Mouse (Mus musculus): ENCODE measurements at regions not wholly inside any gene's neighbourhood (a gene's known extent, or its start where the extent isn't known, plus 50 kb on each side); places are given as distances from the start of the nearest gene placed in this dataset.
A peak's percentile ranks its signal among the peaks of the same experiment; 100 is the strongest.

- Histone ChIP-seq H3K4me2 (replicated peaks; ENCODE audit: low read depth) (no peak overlapping the region), H3K27ac (replicated peaks) (no peak overlapping the region), H3K4me1 (replicated peaks; ENCODE audit: control insufficient read depth, insufficient read depth) (no peaks in the 10 kb centered on the region), H3K36me3 (ENCODE audit: control insufficient read depth, insufficient read depth, low read length) (no peaks in the 10 kb centered on the region), H3K9ac (ENCODE audit: low read length) (no peak overlapping the region), H3K4me3 (ENCODE audit: low read depth, low read length) (no peak overlapping the region), H3K9me3 (ENCODE audit: control insufficient read depth, low read length) (no peaks in the 10 kb centered on the region), H3K27me3 (ENCODE audit: control insufficient read depth, insufficient read depth, low read length) (no peaks in the 10 kb centered on the region)
- 45% methylated on average over 4 of the region's 4 CpGs for WGBS
- TF ChIP-seq CTCF (IDR thresholded peaks at IDR 0.05; ENCODE audit: low read depth) (no peak), EP300 (optimal IDR thresholded peaks at IDR 0.05) (no peak)
- ATAC-seq (ENCODE audit: low FRiP score, low TSS enrichment), result no peak
- DNase-seq (ENCODE audit: low spot score), result no peak
Measured at GRCm38 (mm10) chr11:39596479-39596878, 1098.5 kb downstream of the Mat2b start.

GRCm38 (mm10) chr11:39588641-39589385 lies 1106.2 kb downstream of the Mat2b start:
- TF ChIP-seq EP300 (optimal IDR thresholded peaks at IDR 0.05) (no peak), CTCF (IDR thresholded peaks at IDR 0.05; ENCODE audit: low read depth) (peak; percentile 88)

GRCm38 (mm10) chr11:39558287-39558686 lies 1136.7 kb downstream of the Mat2b start:
- 21% methylated on average over 3 of the region's 3 CpGs for WGBS
- DNase-seq (ENCODE audit: low spot score), result no peak
- TF ChIP-seq EP300 (optimal IDR thresholded peaks at IDR 0.05) (no peak), CTCF (IDR thresholded peaks at IDR 0.05; ENCODE audit: low read depth) (no peak)

More at GRCm38 (mm10) chr11:39588641-39589385, 1106.2 kb downstream of the Mat2b start:
- no peaks in the 10 kb centered on the region for H3K27me3 ChIP-seq (ENCODE audit: control insufficient read depth, insufficient read depth, low read length)
- ATAC-seq (ENCODE audit: low FRiP score, low TSS enrichment) (no peak), DNase-seq (ENCODE audit: low spot score) (peak; percentile 55)
- no peaks in the 10 kb centered on the region for H3K4me1 ChIP-seq (replicated peaks; ENCODE audit: control insufficient read depth, insufficient read depth)
- no peak overlapping the region for H3K27ac ChIP-seq (replicated peaks)
- peak overlapping the region; percentile 36 for H3K4me2 ChIP-seq (replicated peaks; ENCODE audit: low read depth)
- 15% methylated on average over 15 of the region's 15 CpGs for WGBS
- no peaks in the 10 kb centered on the region for H3K36me3 ChIP-seq (ENCODE audit: control insufficient read depth, insufficient read depth, low read length)
- H3K4me3 ChIP-seq (ENCODE audit: low read depth, low read length), result peak overlapping the region; percentile 17; the same call in 1 of the 2 replicates
- no peak overlapping the region for H3K9ac ChIP-seq (ENCODE audit: low read length)
- no peaks in the 10 kb centered on the region for H3K9me3 ChIP-seq (ENCODE audit: control insufficient read depth, low read length)

GRCm38 (mm10) chr11:39550066-39550465 lies 1144.9 kb downstream of the Mat2b start:
- no peak for ATAC-seq (ENCODE audit: low FRiP score, low TSS enrichment)
- Histone ChIP-seq H3K36me3 (ENCODE audit: control insufficient read depth, insufficient read depth, low read length) (no peaks in the 10 kb centered on the region), H3K9me3 (ENCODE audit: control insufficient read depth, low read length) (no peaks in the 10 kb centered on the region), H3K27ac (replicated peaks) (no peak overlapping the region), H3K27me3 (ENCODE audit: control insufficient read depth, insufficient read depth, low read length) (no peaks in the 10 kb centered on the region), H3K9ac (ENCODE audit: low read length) (no peak overlapping the region), H3K4me2 (replicated peaks; ENCODE audit: low read depth) (no peak overlapping the region), H3K4me1 (replicated peaks; ENCODE audit: control insufficient read depth, insufficient read depth) (no peaks in the 10 kb centered on the region), H3K4me3 (ENCODE audit: low read depth, low read length) (no peak overlapping the region)
- WGBS, result 54% methylated on average over 3 of the region's 3 CpGs
- DNase-seq (ENCODE audit: low spot score), result no peak
- no peak for TF ChIP-seq CTCF (IDR thresholded peaks at IDR 0.05; ENCODE audit: low read depth)
- no peak for TF ChIP-seq EP300 (optimal IDR thresholded peaks at IDR 0.05)

More at GRCm38 (mm10) chr11:39558287-39558686, 1136.7 kb downstream of the Mat2b start:
- no peak for ATAC-seq (ENCODE audit: low FRiP score, low TSS enrichment)
- no peaks in the 10 kb centered on the region for H3K4me1 ChIP-seq (replicated peaks; ENCODE audit: control insufficient read depth, insufficient read depth)
- H3K4me2 ChIP-seq (replicated peaks; ENCODE audit: low read depth), result no peak overlapping the region
- no peak overlapping the region for H3K4me3 ChIP-seq (ENCODE audit: low read depth, low read length)
- H3K36me3 ChIP-seq (ENCODE audit: control insufficient read depth, insufficient read depth, low read length), result no peaks in the 10 kb centered on the region
- H3K27me3 ChIP-seq (ENCODE audit: control insufficient read depth, insufficient read depth, low read length), result no peaks in the 10 kb centered on the region
- no peaks in the 10 kb centered on the region for H3K9me3 ChIP-seq (ENCODE audit: control insufficient read depth, low read length)
- H3K27ac ChIP-seq (replicated peaks), result no peak overlapping the region
- H3K9ac ChIP-seq (ENCODE audit: low read length), result no peak overlapping the region

GRCm38 (mm10) chr11:39524866-39525649 lies 1169.9 kb downstream of the Mat2b start:
- no peaks in the 10 kb centered on the region for H3K36me3 ChIP-seq (ENCODE audit: control insufficient read depth, insufficient read depth, low read length)
- H3K4me2 ChIP-seq (replicated peaks; ENCODE audit: low read depth), result no peak overlapping the region
- ATAC-seq (ENCODE audit: low FRiP score, low TSS enrichment), result no peak
- DNase-seq (ENCODE audit: low spot score), result no peak
- WGBS, result 47% methylated on average over 7 of the region's 7 CpGs
- H3K4me3 ChIP-seq (ENCODE audit: low read depth, low read length), result no peak overlapping the region
- H3K27ac ChIP-seq (replicated peaks), result no peak overlapping the region
- no peak for TF ChIP-seq EP300 (optimal IDR thresholded peaks at IDR 0.05)
- TF ChIP-seq CTCF (IDR thresholded peaks at IDR 0.05; ENCODE audit: low read depth), result no peak
- H3K27me3 ChIP-seq (ENCODE audit: control insufficient read depth, insufficient read depth, low read length), result no peaks in the 10 kb centered on the region
- H3K9ac ChIP-seq (ENCODE audit: low read length), result no peak overlapping the region
- H3K4me1 ChIP-seq (replicated peaks; ENCODE audit: control insufficient read depth, insufficient read depth), result no peaks in the 10 kb centered on the region
- no peaks in the 10 kb centered on the region for H3K9me3 ChIP-seq (ENCODE audit: control insufficient read depth, low read length)

GRCm38 (mm10) chr11:39495253-39495652 lies 1199.8 kb downstream of the Mat2b start:
- WGBS, result 34% methylated on average over 4 of the region's 4 CpGs
- Histone ChIP-seq H3K27me3 (ENCODE audit: control insufficient read depth, insufficient read depth, low read length) (no peaks in the 10 kb centered on the region), H3K9me3 (ENCODE audit: control insufficient read depth, low read length) (no peaks in the 10 kb centered on the region), H3K4me2 (replicated peaks; ENCODE audit: low read depth) (no peak overlapping the region), H3K9ac (ENCODE audit: low read length) (no peak overlapping the region), H3K4me1 (replicated peaks; ENCODE audit: control insufficient read depth, insufficient read depth) (no peaks in the 10 kb centered on the region), H3K4me3 (ENCODE audit: low read depth, low read length) (no peak overlapping the region), H3K27ac (replicated peaks) (no peak overlapping the region), H3K36me3 (ENCODE audit: control insufficient read depth, insufficient read depth, low read length) (no peaks in the 10 kb centered on the region)
- ATAC-seq (ENCODE audit: low FRiP score, low TSS enrichment), result no peak
- TF ChIP-seq EP300 (optimal IDR thresholded peaks at IDR 0.05) (no peak), CTCF (IDR thresholded peaks at IDR 0.05; ENCODE audit: low read depth) (no peak)
- DNase-seq (ENCODE audit: low spot score), result no peak
